Mouse (Mus musculus) heart, embryonic 16.5 days (tissue): ENCODE measurements at regions not wholly inside any gene's neighbourhood (a gene's known extent, or its start where the extent isn't known, plus 50 kb on each side); places are given as distances from the start of the nearest gene placed in this dataset.

Experiments used
- ATAC-seq: fragments of 200-750 bp; cut with Nextera tagmentation; replicated peaks from 2 replicates; pipeline ENCODE4 v1.8.0; 2017; ENCODE audit warnings: moderate number of reproducible peaks; ENCODE audit not compliant: insufficient read depth, low FRiP score; ENCODE audit errors: extremely low read depth
- H3K27ac ChIP-seq: fragments of 300-500 bp; sonication (generic); 2 replicates; pipeline ENCODE4 v1.5.1; 2014; ENCODE audit warnings: mild to moderate bottlenecking, low read length, control low read depth, moderate library complexity
- H3K27me3 ChIP-seq: fragments of 300-500 bp; sonication (generic); 2 replicates; pipeline ENCODE4 v1.6.1; 2014; ENCODE audit warnings: low read length, mixed read lengths; ENCODE audit not compliant: control insufficient read depth, insufficient read depth
- H3K36me3 ChIP-seq: fragments of 300-500 bp; sonication (generic); 2 replicates; pipeline ENCODE4 v1.6.1; 2014; ENCODE audit not compliant: control insufficient read depth, insufficient read depth
- H3K4me1 ChIP-seq: fragments of 300-500 bp; sonication (generic); 2 replicates; pipeline ENCODE4 v1.6.1; 2014; ENCODE audit warnings: low read length, mixed read lengths; ENCODE audit not compliant: control insufficient read depth, insufficient read depth
- H3K4me2 ChIP-seq: fragments of 300-500 bp; sonication (generic); 2 replicates; pipeline ENCODE4 v1.6.1; 2014; ENCODE audit warnings: low read depth, mild to moderate bottlenecking, control low read depth, low read length
- H3K4me3 ChIP-seq: fragments of 300-500 bp; sonication (generic); 2 replicates; pipeline ENCODE4 v1.5.1; 2014; ENCODE audit warnings: mild to moderate bottlenecking, control low read depth, low read length
- H3K9ac ChIP-seq: fragments of 300-500 bp; sonication (generic); 2 replicates; pipeline ENCODE4 v1.6.1; 2014; ENCODE audit warnings: low read length, control low read depth
- H3K9me3 ChIP-seq: fragments of 300-500 bp; sonication (generic); replicated peaks from 2 replicates; pipeline ENCODE4 v1.6.1; 2016; ENCODE audit warnings: low read length; ENCODE audit not compliant: control insufficient read depth
- WGBS: fragments of 180-500 bp; shearing (Covaris S2); extraction: QIAGEN DNeasy Blood & Tissue Kit; methylation state at CpG from one replicate; pipeline ENCODE4 v1.1.7; 2014; 5-methylcytosine and 5-hydroxymethylcytosine counted together

DNA sequence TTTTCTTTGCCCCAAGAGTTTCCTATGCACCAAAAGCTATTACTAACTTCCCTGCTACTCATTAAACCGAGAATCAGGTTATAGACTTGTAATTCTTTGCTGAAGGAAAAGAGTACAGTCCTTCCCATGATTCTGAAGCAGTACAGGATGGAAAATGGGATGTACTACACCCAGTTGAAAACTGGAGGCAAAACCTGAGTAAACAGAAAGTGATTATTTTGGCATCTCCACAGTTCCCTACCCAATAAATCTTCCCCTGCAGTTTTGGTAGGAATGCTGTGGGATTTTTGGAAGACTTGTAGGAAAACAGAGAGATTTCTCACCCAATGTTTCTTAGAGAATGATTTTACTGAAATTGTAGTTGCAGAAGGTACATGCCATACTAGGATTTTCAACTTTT lies 268.5 kb downstream of the Dio2 start:
- no peaks in the 10 kb centered on the region for H3K4me1 ChIP-seq
- no peaks in the 10 kb centered on the region for H3K36me3 ChIP-seq
- H3K9ac ChIP-seq, result no peak overlapping the region
- 50% methylated on average over 1 of the region's 1 CpGs for WGBS
- no peaks in the 10 kb centered on the region for H3K27me3 ChIP-seq
- H3K27ac ChIP-seq, result no peak overlapping the region
- H3K4me3 ChIP-seq, result no peak overlapping the region
- H3K4me2 ChIP-seq, result no peak overlapping the region
- no peaks in the 10 kb centered on the region for H3K9me3 ChIP-seq
- ATAC-seq, result no peak

DNA sequence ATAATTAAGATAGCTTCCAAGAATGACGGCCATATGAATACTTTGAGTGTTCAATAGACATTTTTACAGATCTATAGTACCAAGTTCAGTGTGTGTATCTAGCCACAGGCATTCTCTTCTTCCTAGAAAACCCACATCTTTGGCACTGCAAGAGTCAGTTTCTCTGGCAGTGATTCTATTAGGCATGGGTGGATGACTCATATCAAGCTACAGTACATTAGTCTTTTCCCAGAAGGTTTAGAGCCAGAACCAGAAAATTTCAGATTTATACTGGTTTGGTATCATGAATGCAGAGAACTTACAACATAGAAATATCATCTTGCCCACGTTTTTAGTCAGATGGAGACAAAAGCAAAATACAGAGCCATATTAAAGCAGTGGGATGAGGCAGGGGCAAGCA lies 278.1 kb downstream of the Dio2 start:
- H3K27ac ChIP-seq, result no peak overlapping the region
- ATAC-seq, result no peak
- no peaks in the 10 kb centered on the region for H3K27me3 ChIP-seq
- H3K36me3 ChIP-seq, result no peaks in the 10 kb centered on the region
- H3K4me1 ChIP-seq, result no peaks in the 10 kb centered on the region
- WGBS, result 51% methylated on average over 2 of the region's 2 CpGs
- H3K4me2 ChIP-seq, result no peak overlapping the region
- H3K4me3 ChIP-seq, result no peak overlapping the region
- no peak overlapping the region for H3K9ac ChIP-seq
- no peaks in the 10 kb centered on the region for H3K9me3 ChIP-seq

DNA sequence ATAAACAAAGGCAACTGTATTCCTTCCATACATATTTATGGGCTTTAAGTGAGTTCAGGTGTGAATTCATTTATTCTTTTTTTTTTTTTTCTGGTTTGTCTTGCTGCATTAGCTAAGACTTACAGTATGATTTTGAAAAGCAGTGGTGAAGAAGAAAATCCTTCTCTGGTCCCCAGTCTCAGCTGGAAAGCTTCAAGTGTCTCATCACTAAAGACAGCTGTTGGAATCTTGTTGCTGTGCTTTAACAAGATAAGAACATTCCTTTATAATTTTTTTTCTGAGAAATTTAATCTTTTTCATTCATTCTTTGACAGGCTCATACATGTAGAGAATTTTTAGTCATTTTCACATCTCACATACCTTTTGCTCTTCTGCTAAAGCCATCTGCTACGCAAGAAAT lies 297.6 kb downstream of the Dio2 start:
- Histone ChIP-seq H3K4me2 (no peak overlapping the region), H3K9me3 (no peaks in the 10 kb centered on the region), H3K36me3 (no peaks in the 10 kb centered on the region), H3K27ac (no peak overlapping the region), H3K27me3 (no peaks in the 10 kb centered on the region), H3K9ac (no peak overlapping the region), H3K4me1 (no peaks in the 10 kb centered on the region), H3K4me3 (no peak overlapping the region)
- no peak for ATAC-seq
- WGBS, result 79% methylated on average over 1 of the region's 1 CpGs

DNA sequence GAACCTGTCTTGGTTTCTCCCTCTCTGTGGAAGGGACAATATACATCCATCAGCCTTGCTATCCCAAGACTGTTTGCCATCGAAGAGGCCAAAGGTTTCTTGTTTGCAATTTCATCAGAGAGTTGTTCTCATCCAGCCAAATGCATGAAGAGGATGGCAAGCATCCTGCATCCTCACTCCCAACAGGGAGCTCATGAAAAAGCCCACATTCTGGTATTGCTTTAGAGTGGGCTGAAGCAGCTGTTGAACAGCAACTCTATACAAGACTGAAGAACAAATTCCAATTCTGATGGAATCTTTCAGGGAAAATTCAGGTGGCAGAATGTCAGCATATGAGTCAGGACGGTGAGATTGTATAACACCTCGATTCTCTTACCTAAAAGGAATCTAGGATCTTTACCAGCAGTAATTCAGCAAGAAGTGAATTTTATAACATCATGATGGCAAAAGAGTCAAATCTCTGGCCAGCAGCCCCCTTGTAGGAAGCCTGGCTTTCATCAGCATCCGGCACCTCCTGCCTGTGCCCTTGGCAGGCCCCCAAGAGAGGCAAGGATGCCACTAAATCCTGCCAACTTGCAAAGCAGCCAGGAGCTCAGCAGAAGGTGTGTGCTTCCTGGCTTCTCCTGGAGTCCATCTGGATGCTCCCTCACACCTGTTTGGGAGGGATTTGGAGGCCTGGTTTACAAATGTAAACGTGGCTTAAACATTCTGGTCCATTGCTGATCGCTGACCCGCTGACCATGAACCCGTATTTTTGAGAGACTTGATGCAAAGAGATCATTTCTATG lies 312.8 kb downstream of the Dio2 start:
- Histone ChIP-seq H3K4me1 (no peaks in the 10 kb centered on the region), H3K9ac (no peak overlapping the region), H3K36me3 (no peaks in the 10 kb centered on the region), H3K27me3 (no peaks in the 10 kb centered on the region), H3K27ac (no peak overlapping the region), H3K4me3 (no peak overlapping the region), H3K4me2 (no peak overlapping the region), H3K9me3 (no peaks in the 10 kb centered on the region)
- WGBS, result 67% methylated on average over 8 of the region's 8 CpGs
- ATAC-seq, result no peak

DNA sequence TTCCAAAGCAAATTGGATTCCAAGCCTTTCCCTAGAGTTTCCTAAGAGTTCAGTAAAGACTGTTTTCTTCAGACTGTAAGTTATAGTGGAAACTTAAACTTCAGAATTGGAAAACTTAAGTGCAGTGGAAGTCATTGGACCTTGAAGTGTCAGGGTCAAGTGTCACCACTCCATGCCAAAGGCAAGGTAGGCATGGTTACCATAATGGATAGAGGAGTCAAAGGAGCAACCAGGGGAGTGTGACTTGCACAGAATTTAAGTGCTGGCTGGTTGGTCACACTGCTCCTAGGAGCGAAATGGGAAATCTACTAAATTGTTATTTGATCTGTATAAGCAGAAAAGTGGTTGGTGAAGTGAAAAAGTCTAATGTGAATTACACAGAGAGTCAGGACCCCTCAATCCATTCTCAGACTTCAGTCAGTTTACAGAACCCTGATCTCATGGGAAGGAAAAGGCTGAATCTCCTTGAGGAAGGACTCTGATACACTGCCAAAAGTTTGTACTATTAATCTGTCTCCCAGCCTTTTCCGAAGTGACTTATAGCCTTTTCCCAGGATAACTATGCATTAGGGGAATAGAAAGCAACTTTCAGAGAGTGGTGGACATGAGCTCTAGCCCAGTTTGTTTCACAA lies 320.5 kb downstream of the Dio2 start:
- Histone ChIP-seq H3K27ac (no peak overlapping the region), H3K4me1 (no peaks in the 10 kb centered on the region), H3K36me3 (no peaks in the 10 kb centered on the region), H3K4me3 (no peak overlapping the region), H3K9me3 (no peaks in the 10 kb centered on the region), H3K27me3 (no peaks in the 10 kb centered on the region), H3K9ac (no peak overlapping the region), H3K4me2 (no peak overlapping the region)
- ATAC-seq, result no peak
- 67% methylated on average over 2 of the region's 2 CpGs for WGBS

GRCm38 (mm10) chr12:90408716-90409115 lies 329.5 kb downstream of the Dio2 start:
- 58% methylated on average over 3 of the region's 3 CpGs for WGBS
- peak; percentile 28; the same call in 1 of the 2 replicates for ATAC-seq
- Histone ChIP-seq H3K27ac (no peak overlapping the region), H3K27me3 (no peaks in the 10 kb centered on the region), H3K9ac (no peak overlapping the region), H3K4me2 (no peak overlapping the region), H3K4me1 (no peaks in the 10 kb centered on the region), H3K36me3 (no peaks in the 10 kb centered on the region), H3K9me3 (no peaks in the 10 kb centered on the region), H3K4me3 (no peak overlapping the region)

DNA sequence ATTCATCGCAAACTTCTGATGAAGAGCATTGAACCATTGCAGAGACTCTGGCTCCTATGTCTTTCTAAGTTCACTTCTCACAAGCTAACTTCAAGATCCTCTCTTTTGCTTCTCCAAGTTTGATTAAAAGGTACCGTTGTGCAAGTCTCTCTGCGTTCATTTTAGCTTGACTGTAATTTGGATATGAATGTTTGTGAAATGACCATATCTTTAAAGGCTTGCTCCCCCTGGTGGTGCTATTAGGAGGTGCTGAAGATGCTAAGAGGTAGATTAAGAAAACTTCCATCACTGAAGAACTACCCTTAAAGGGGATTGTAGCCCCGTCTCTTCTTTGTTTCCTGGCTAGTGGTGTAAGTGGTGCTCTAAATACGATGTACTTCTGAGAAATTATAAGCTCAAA lies 339.7 kb downstream of the Dio2 start:
- ATAC-seq, result no peak
- Histone ChIP-seq H3K4me1 (no peaks in the 10 kb centered on the region), H3K9me3 (no peaks in the 10 kb centered on the region), H3K27ac (no peak overlapping the region), H3K4me3 (no peak overlapping the region), H3K4me2 (no peak overlapping the region), H3K36me3 (no peaks in the 10 kb centered on the region), H3K27me3 (no peaks in the 10 kb centered on the region), H3K9ac (no peak overlapping the region)
- 66% methylated on average over 5 of the region's 5 CpGs for WGBS
